Mouse (Mus musculus): ENCODE data around the gene Stx1b.

Stx1b gene

GRCm38 (mm10) chr7:127815954-127816821 lies 8.2 kb downstream of the Stx1b start:
- DNase-seq = peak; percentile 49

- DNase-seq = no peak
Measured at GRCm38 (mm10) chr7:127815116-127815665, 9.2 kb downstream of the Stx1b start.

- DNase-seq = no peak
Measured at GRCm38 (mm10) chr7:127814241-127814921, 10.0 kb downstream of the Stx1b start.

- no peak for DNase-seq
Measured at GRCm38 (mm10) chr7:127813821-127814220, 10.5 kb downstream of the Stx1b start.

GRCm38 (mm10) chr7:127812292-127812691 lies 12.1 kb downstream of the Stx1b start:
- DNase-seq = no peak

GRCm38 (mm10) chr7:127811240-127811639 lies 13.1 kb downstream of the Stx1b start:
- DNase-seq = no peak

- no peak for DNase-seq
Measured at GRCm38 (mm10) chr7:127810650-127811049, 13.7 kb downstream of the Stx1b start.

- DNase-seq = no peak
Measured at GRCm38 (mm10) chr7:127809846-127810245, 14.5 kb downstream of the Stx1b start.

GRCm38 (mm10) chr7:127808821-127809220 lies 15.5 kb downstream of the Stx1b start:
- DNase-seq = no peak

- no peak for DNase-seq
Measured at GRCm38 (mm10) chr7:127802313-127802712, 22.0 kb downstream of the Stx1b start.

GRCm38 (mm10) chr7:127801010-127801621 lies 23.2 kb downstream of the Stx1b start:
- DNase-seq = no peak

GRCm38 (mm10) chr7:127800435-127801009 lies 23.8 kb downstream of the Stx1b start, which contains the start of gene Hsd3b7:
Gene Hsd3b7, plus strand, starts transcription at chr7:127800604.
- DNase-seq = peak; percentile 88

- DNase-seq = no peak
Measured at GRCm38 (mm10) chr7:127799738-127800137, 24.6 kb downstream of the Stx1b start.

GRCm38 (mm10) chr7:127799211-127799610 lies 25.1 kb downstream of the Stx1b start:
- DNase-seq = no peak

GRCm38 (mm10) chr7:127798591-127798990 lies 25.8 kb downstream of the Stx1b start:
- DNase-seq = no peak

GRCm38 (mm10) chr7:127797076-127797845 lies 27.1 kb downstream of the Stx1b start:
- DNase-seq = no peak

- DNase-seq = no peak
Measured at GRCm38 (mm10) chr7:127785308-127785707, 39.0 kb downstream of the Stx1b start, which contains the start of gene Gm49388. Gene Gm49388, plus strand, starts transcription at chr7:127785608.

GRCm38 (mm10) chr7:127778350-127778749 lies 46.0 kb downstream of the Stx1b start:
- no peak for DNase-seq

- peak; percentile 79 for DNase-seq
Measured at GRCm38 (mm10) chr7:127777474-127778266, 46.7 kb downstream of the Stx1b start.

GRCm38 (mm10) chr7:127776878-127777473 lies 47.4 kb downstream of the Stx1b start:
- peak; percentile 97 for DNase-seq

- peak; percentile 94 for DNase-seq
Measured at GRCm38 (mm10) chr7:127776426-127776825, 47.9 kb downstream of the Stx1b start, which contains the start of gene Setd1a. Gene Setd1a, plus strand, starts transcription at chr7:127776670.

All from liver (tissue).